Mouse (Mus musculus): ENCODE results near the gene Pitx3.

GRCm38 (mm10) chr19:46095291-46095690 lies 52.8 kb downstream of the Pitx3 start:
- TF ChIP-seq GATA1 (IDR thresholded peaks at IDR 0.05; ENCODE audit: borderline replicate concordance, low read length): no peak
- TF ChIP-seq FLI1 (IDR thresholded peaks at IDR 0.05; ENCODE audit: low read length): no peak
